Mouse (Mus musculus): ENCODE measurements around the gene Rims1. TPM values are rescaled to one million over a fixed set of nuclear protein-coding genes. Genes with fewer than 3 reads are reported as not detected.

Gene Rims1
- polyA plus RNA-seq, 1 experiment from 2014 or later, result 10.3 TPM

GRCm38 (mm10) chr1:22293953-22294352, 511.8 kb downstream of the Rims1 start:
- H3K4me1 ChIP-seq (replicated peaks; ENCODE audit: control insufficient read depth, insufficient read depth, low read length), result no peaks in the 10 kb centered on the region
- H3K9ac ChIP-seq (replicated peaks; ENCODE audit: low read depth, low read length), result no peak overlapping the region
- H3K4me3 ChIP-seq (replicated peaks; ENCODE audit: low read length), result no peak overlapping the region
- H3K27me3 ChIP-seq (replicated peaks; ENCODE audit: control insufficient read depth, insufficient read depth, low read length), result no peaks in the 10 kb centered on the region
- WGBS, result 2% methylated on average over 3 of the region's 3 CpGs
- no peak overlapping the region for H3K27ac ChIP-seq (ENCODE audit: low read length)
- no peak for ATAC-seq
- no peaks in the 10 kb centered on the region for H3K9me3 ChIP-seq (ENCODE audit: control insufficient read depth, low read length)
- no peak overlapping the region for H3K4me2 ChIP-seq (ENCODE audit: low read length)
- no peaks in the 10 kb centered on the region for H3K36me3 ChIP-seq (ENCODE audit: control insufficient read depth, insufficient read depth)

GRCm38 (mm10) chr1:22293310-22293709, 512.5 kb downstream of the Rims1 start:
- Histone ChIP-seq H3K4me3 (replicated peaks; ENCODE audit: low read length) (no peak overlapping the region), H3K9ac (replicated peaks; ENCODE audit: low read depth, low read length) (no peak overlapping the region), H3K9me3 (ENCODE audit: control insufficient read depth, low read length) (no peaks in the 10 kb centered on the region), H3K4me2 (ENCODE audit: low read length) (no peak overlapping the region), H3K36me3 (ENCODE audit: control insufficient read depth, insufficient read depth) (no peaks in the 10 kb centered on the region), H3K27me3 (replicated peaks; ENCODE audit: control insufficient read depth, insufficient read depth, low read length) (no peaks in the 10 kb centered on the region), H3K4me1 (replicated peaks; ENCODE audit: control insufficient read depth, insufficient read depth, low read length) (no peaks in the 10 kb centered on the region), H3K27ac (ENCODE audit: low read length) (no peak overlapping the region)
- no peak for ATAC-seq
- 79% methylated on average over 2 of the region's 2 CpGs for WGBS

- no peak for ATAC-seq
- Histone ChIP-seq H3K4me1 (replicated peaks; ENCODE audit: control insufficient read depth, insufficient read depth, low read length) (no peaks in the 10 kb centered on the region), H3K27me3 (replicated peaks; ENCODE audit: control insufficient read depth, insufficient read depth, low read length) (no peaks in the 10 kb centered on the region), H3K4me3 (replicated peaks; ENCODE audit: low read length) (no peak overlapping the region), H3K27ac (ENCODE audit: low read length) (no peak overlapping the region), H3K4me2 (ENCODE audit: low read length) (no peak overlapping the region), H3K9me3 (ENCODE audit: control insufficient read depth, low read length) (no peaks in the 10 kb centered on the region), H3K36me3 (ENCODE audit: control insufficient read depth, insufficient read depth) (no peaks in the 10 kb centered on the region), H3K9ac (replicated peaks; ENCODE audit: low read depth, low read length) (no peak overlapping the region)
- WGBS, result 75% methylated on average over 2 of the region's 2 CpGs
Measured at GRCm38 (mm10) chr1:22286807-22287206, 519.0 kb downstream of the Rims1 start.

GRCm38 (mm10) chr1:22279954-22280353, 525.8 kb downstream of the Rims1 start:
- no peak overlapping the region for H3K4me2 ChIP-seq (ENCODE audit: low read length)
- H3K4me1 ChIP-seq (replicated peaks; ENCODE audit: control insufficient read depth, insufficient read depth, low read length), result no peaks in the 10 kb centered on the region
- 84% methylated on average over 1 of the region's 1 CpGs for WGBS
- ATAC-seq, result no peak
- no peak overlapping the region for H3K9ac ChIP-seq (replicated peaks; ENCODE audit: low read depth, low read length)
- H3K27me3 ChIP-seq (replicated peaks; ENCODE audit: control insufficient read depth, insufficient read depth, low read length), result no peaks in the 10 kb centered on the region
- H3K9me3 ChIP-seq (ENCODE audit: control insufficient read depth, low read length), result no peaks in the 10 kb centered on the region
- no peak overlapping the region for H3K27ac ChIP-seq (ENCODE audit: low read length)
- H3K36me3 ChIP-seq (ENCODE audit: control insufficient read depth, insufficient read depth), result no peaks in the 10 kb centered on the region
- no peak overlapping the region for H3K4me3 ChIP-seq (replicated peaks; ENCODE audit: low read length)

- Histone ChIP-seq H3K27ac (ENCODE audit: low read length) (no peak overlapping the region), H3K4me2 (ENCODE audit: low read length) (no peak overlapping the region), H3K4me3 (replicated peaks; ENCODE audit: low read length) (no peak overlapping the region), H3K9me3 (ENCODE audit: control insufficient read depth, low read length) (no peaks in the 10 kb centered on the region), H3K9ac (replicated peaks; ENCODE audit: low read depth, low read length) (no peak overlapping the region), H3K27me3 (replicated peaks; ENCODE audit: control insufficient read depth, insufficient read depth, low read length) (no peaks in the 10 kb centered on the region), H3K4me1 (replicated peaks; ENCODE audit: control insufficient read depth, insufficient read depth, low read length) (no peaks in the 10 kb centered on the region), H3K36me3 (ENCODE audit: control insufficient read depth, insufficient read depth) (no peaks in the 10 kb centered on the region)
- 81% methylated on average over 2 of the region's 2 CpGs for WGBS
- ATAC-seq, result no peak
Measured at GRCm38 (mm10) chr1:22274081-22274480, 531.7 kb downstream of the Rims1 start.

- no peaks in the 10 kb centered on the region for H3K9me3 ChIP-seq (ENCODE audit: control insufficient read depth, low read length)
- peaks cover 7% of the 10 kb centered on the region for H3K4me1 ChIP-seq (replicated peaks; ENCODE audit: control insufficient read depth, insufficient read depth, low read length)
- no peak overlapping the region for H3K9ac ChIP-seq (replicated peaks; ENCODE audit: low read depth, low read length)
- no peak overlapping the region for H3K4me3 ChIP-seq (replicated peaks; ENCODE audit: low read length)
- no peaks in the 10 kb centered on the region for H3K27me3 ChIP-seq (replicated peaks; ENCODE audit: control insufficient read depth, insufficient read depth, low read length)
- ATAC-seq, result no peak
- H3K27ac ChIP-seq (ENCODE audit: low read length), result no peak overlapping the region
- 55% methylated on average over 5 of the region's 5 CpGs for WGBS
- H3K4me2 ChIP-seq (ENCODE audit: low read length), result no peak overlapping the region
- no peaks in the 10 kb centered on the region for H3K36me3 ChIP-seq (ENCODE audit: control insufficient read depth, insufficient read depth)
Measured at GRCm38 (mm10) chr1:22270131-22270530, 535.7 kb downstream of the Rims1 start.

GRCm38 (mm10) chr1:22268581-22269359, 537.0 kb downstream of the Rims1 start:
- H3K27me3 ChIP-seq (replicated peaks; ENCODE audit: control insufficient read depth, insufficient read depth, low read length), result no peaks in the 10 kb centered on the region
- peaks cover 7% of the 10 kb centered on the region for H3K4me1 ChIP-seq (replicated peaks; ENCODE audit: control insufficient read depth, insufficient read depth, low read length)
- H3K36me3 ChIP-seq (ENCODE audit: control insufficient read depth, insufficient read depth), result no peaks in the 10 kb centered on the region
- no peak overlapping the region for H3K4me3 ChIP-seq (replicated peaks; ENCODE audit: low read length)
- no peak overlapping the region for H3K9ac ChIP-seq (replicated peaks; ENCODE audit: low read depth, low read length)
- no peak overlapping the region for H3K4me2 ChIP-seq (ENCODE audit: low read length)
- no peak overlapping the region for H3K27ac ChIP-seq (ENCODE audit: low read length)
- peak; percentile 81 for ATAC-seq
- WGBS, result 28% methylated on average over 15 of the region's 15 CpGs
- H3K9me3 ChIP-seq (ENCODE audit: control insufficient read depth, low read length), result no peaks in the 10 kb centered on the region

- Histone ChIP-seq H3K4me1 (replicated peaks; ENCODE audit: control insufficient read depth, insufficient read depth, low read length) (peaks cover 12% of the 10 kb centered on the region), H3K36me3 (ENCODE audit: control insufficient read depth, insufficient read depth) (no peaks in the 10 kb centered on the region), H3K4me3 (replicated peaks; ENCODE audit: low read length) (no peak overlapping the region), H3K27ac (ENCODE audit: low read length) (no peak overlapping the region), H3K9ac (replicated peaks; ENCODE audit: low read depth, low read length) (no peak overlapping the region), H3K4me2 (ENCODE audit: low read length) (no peak overlapping the region), H3K27me3 (replicated peaks; ENCODE audit: control insufficient read depth, insufficient read depth, low read length) (no peaks in the 10 kb centered on the region), H3K9me3 (ENCODE audit: control insufficient read depth, low read length) (no peaks in the 10 kb centered on the region)
- ATAC-seq, result peak; percentile 68
- 23% methylated on average over 10 of the region's 10 CpGs for WGBS
Measured at GRCm38 (mm10) chr1:22266491-22266890, 539.3 kb downstream of the Rims1 start.

- no peak for ATAC-seq
- Histone ChIP-seq H3K4me3 (replicated peaks; ENCODE audit: low read length) (no peak overlapping the region), H3K36me3 (ENCODE audit: control insufficient read depth, insufficient read depth) (no peaks in the 10 kb centered on the region), H3K9me3 (ENCODE audit: control insufficient read depth, low read length) (no peaks in the 10 kb centered on the region), H3K9ac (replicated peaks; ENCODE audit: low read depth, low read length) (no peak overlapping the region), H3K27ac (ENCODE audit: low read length) (no peak overlapping the region), H3K4me2 (ENCODE audit: low read length) (no peak overlapping the region), H3K4me1 (replicated peaks; ENCODE audit: control insufficient read depth, insufficient read depth, low read length) (peaks cover 12% of the 10 kb centered on the region), H3K27me3 (replicated peaks; ENCODE audit: control insufficient read depth, insufficient read depth, low read length) (no peaks in the 10 kb centered on the region)
- 78% methylated on average over 3 of the region's 3 CpGs for WGBS
Measured at GRCm38 (mm10) chr1:22265528-22265927, 540.3 kb downstream of the Rims1 start.
